Comparison of ENCODE assay signal across 19 mouse cellular contexts in the genomic region with DNA sequence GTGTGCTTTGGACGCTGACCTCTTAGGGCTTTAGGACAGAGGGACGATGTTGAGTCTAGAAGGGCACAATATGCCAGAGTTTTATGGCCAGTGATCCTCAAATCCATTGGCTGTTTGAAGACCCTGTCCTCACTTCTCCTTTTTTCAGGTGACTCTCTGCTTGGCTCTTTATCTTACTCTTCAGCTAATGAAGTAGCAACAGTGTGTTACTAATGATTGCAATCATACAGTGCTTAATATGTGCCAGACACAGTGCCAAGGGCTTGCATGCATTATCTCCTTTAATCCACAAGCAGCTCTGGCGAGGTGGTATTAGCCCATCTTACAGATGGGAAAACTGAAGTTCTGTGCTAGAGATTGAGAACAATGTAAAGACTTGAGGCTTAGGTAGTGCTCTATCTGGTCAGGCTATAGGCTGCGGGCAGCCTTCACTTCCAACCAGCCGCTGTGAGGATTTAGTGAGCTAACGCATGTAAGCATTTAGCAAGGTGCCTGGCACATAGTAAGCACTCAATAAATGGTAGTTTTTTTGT.
"Had no signal": no experiment of that assay in that cellular context is flagged by ENCODE, and none has a peak within 500 bp of the region (broad histone marks: within the 10 kb centered on the region; RNA-seq: fewer than 3 reads in every experiment).

No protein-coding gene starts in this region.

- H3K4me2 ChIP-seq: lung, embryonic 14.5 days; midbrain, embryonic 12.5 days; neural tube, embryonic 13.5 days; neural tube, embryonic 15.5 days had no signal

- ATAC-seq: midbrain, embryonic 16.5 days had no signal

- H3K9ac ChIP-seq: lung, embryonic 14.5 days; midbrain, embryonic 12.5 days; neural tube, embryonic 13.5 days; neural tube, embryonic 15.5 days had no signal

- H3K4me3 ChIP-seq: midbrain, embryonic 10.5 days; midbrain, embryonic 12.5 days; myocyte; neural tube, embryonic 13.5 days; neural tube, embryonic 15.5 days had no signal

- H3K27me3 ChIP-seq: midbrain, embryonic 12.5 days; neural tube, embryonic 13.5 days; neural tube, embryonic 15.5 days had no signal

- H3K4me1 ChIP-seq: midbrain, embryonic 10.5 days; midbrain, embryonic 12.5 days; neural tube, embryonic 13.5 days; neural tube, embryonic 15.5 days had no signal

- H3K9me3 ChIP-seq: midbrain, embryonic 10.5 days; midbrain, embryonic 12.5 days; neural tube, embryonic 13.5 days; neural tube, embryonic 15.5 days had no signal

- DNase-seq: lung, adult 18-20 months; lung, embryonic 14.5 days; lung, postnatal 10 days; lung, postnatal 4 days; midbrain, embryonic 14.5 days; retina, postnatal 1 day; right cerebral cortex, adult 18-20 months; right cerebral cortex, postnatal 25 days; right cerebral cortex, postnatal 4 days; spleen, adult 18-20 months; thymus, adult 18-20 months; thymus, postnatal 14 days; thymus, postnatal 36 days had no signal

- H3K27ac ChIP-seq: midbrain, embryonic 10.5 days; midbrain, embryonic 12.5 days; neural tube, embryonic 13.5 days; neural tube, embryonic 15.5 days had no signal
